Mouse (Mus musculus) liver, embryonic 14.5 days (tissue): ENCODE results near the gene Fgfr1op2.
A peak's percentile ranks its signal among the peaks of the same experiment; 100 is the strongest.

Source experiments
- CTCF ChIP-seq: IDR thresholded peaks from 2 replicates; pipeline ENCODE4 v1.5.1; 2016; ENCODE audit warnings: antibody characterized with exemption, low read depth, control low read depth
- EP300 ChIP-seq: IDR thresholded peaks from 2 replicates; pipeline ENCODE4 v1.6.1; 2016; ENCODE audit warnings: antibody characterized with exemption, low read depth

- TF ChIP-seq CTCF (0 out of 2 replicates have a peak, but pooled peaks have one; percentile 0), EP300 (no peak)
Measured at GRCm38 (mm10) chr6:146634759-146635606, 58.0 kb downstream of the Fgfr1op2 start.
